Mouse (Mus musculus) liver, postnatal 0 days (tissue): ENCODE results near the gene Pop5.

Source experiments
- CTCF ChIP-seq: sonication (generic); IDR thresholded peaks from 2 replicates; pipeline ENCODE4 v1.5.1; 2016; ENCODE audit warnings: antibody characterized with exemption, low read depth
- EP300 ChIP-seq: IDR thresholded peaks from 2 replicates; pipeline ENCODE4 v1.6.1; 2016; ENCODE audit warnings: antibody characterized with exemption, low read depth, mild to moderate bottlenecking

GRCm38 (mm10) chr5:115260356-115260755 is 24.7 kb downstream of the Pop5 start:
- TF ChIP-seq CTCF (no peak), EP300 (no peak)
